Mouse (Mus musculus) frontal cortex, adult 2 months (tissue): ENCODE results near the gene Ptpra. TPM values are rescaled to one million over a fixed set of nuclear protein-coding genes. Genes with fewer than 3 reads are reported as not detected.

Source experiments
- DNase-seq, 2 experiments: peaks; one replicate each; pipeline ENCODE4 v3.0.0; 2022; ENCODE audit warnings: low spot score in 1 of 2; ENCODE audit errors: extremely low spot score in 1 of 2
- polyA plus RNA-seq: library from polyadenylated mRNA; depleted of rRNA; stranded (reverse); fragments of >200 nt; gene quantifications from 2 replicates; pipeline ENCODE4 v1.2.3, GENCODE M21; 2012; rRNA removed

Gene Ptpra
- polyA plus RNA-seq, 1 experiment, result 161 TPM

DNA sequence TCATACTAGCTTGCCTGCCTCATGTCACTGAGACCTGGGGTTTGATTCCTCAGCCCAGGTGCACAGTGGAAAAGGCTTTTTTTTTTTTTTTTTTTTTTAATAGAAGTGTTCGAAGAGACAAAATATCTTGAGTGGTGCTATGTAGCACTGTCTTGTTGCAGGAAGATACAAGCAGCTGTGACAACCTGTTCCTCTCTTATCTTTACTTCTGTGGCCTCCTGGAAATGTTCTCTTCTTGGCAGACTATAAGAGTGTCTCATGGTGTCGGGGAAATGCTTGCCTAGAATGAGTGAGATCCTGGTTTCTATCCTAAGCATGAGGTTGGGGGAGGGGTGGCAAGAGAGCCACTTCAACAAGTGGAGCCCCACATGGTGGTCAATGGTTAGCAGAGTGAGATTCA, 138.3 kb downstream of the Ptpra start:
- no peak for DNase-seq

DNA sequence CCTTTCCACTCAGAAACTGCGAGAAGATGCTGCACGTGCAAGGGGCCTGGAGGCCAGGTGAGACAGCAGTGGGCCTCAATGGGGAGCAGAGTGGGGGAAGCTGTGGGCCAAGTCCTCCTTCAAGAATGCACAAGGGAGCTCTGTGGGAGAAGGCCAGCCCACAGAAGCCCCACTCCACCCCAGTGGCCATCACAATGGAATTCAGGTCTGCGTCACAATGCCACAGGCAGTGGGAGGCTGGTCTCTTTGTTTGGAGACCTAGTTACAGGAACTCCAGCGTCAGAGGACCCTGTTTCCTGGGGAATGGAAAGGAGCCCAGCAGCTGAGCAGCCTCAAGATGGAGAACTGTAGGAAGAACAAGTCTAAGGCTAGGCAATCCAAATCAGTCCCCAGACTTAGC, 139.1 kb downstream of the Ptpra start:
- no peak for DNase-seq

DNA sequence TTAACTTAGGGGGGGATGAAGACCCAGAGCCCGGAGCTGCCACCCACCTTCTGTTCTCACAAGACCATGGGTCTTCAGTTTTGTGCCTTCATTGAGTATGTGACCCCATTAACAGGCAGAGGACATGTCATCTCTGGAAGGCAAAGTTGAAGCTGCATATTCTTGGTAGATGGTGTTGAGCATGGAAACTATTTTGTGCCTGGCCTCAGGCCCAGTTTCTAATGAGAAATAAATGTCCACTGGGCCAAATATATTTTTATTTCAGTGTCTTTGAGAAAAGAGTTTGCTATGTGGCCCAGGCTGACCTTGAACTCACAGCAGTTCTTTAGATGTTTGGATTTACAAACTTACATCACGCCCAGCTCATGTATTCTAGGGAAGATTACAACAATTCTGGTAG, 139.7 kb downstream of the Ptpra start:
- DNase-seq, result no peak

DNA sequence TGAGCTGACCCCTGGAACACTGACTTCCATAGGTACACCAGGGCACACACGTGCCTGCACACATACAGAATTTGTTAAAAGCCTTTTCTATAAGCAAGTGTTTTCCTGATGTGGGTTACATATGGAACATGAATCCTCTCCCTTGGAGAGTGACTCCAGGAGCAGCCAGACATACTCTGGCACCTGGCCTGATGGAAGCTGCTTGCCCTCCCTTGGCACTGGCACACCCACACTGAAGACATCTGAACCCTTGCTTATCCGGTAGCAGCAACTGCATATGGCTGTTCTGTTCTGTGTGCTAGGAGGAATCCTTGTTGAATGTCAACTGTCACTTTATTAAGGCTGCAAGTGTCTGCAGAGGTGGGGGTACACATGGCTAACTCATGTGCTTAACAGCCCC, 140.9 kb downstream of the Ptpra start:
- no peak for DNase-seq

DNA sequence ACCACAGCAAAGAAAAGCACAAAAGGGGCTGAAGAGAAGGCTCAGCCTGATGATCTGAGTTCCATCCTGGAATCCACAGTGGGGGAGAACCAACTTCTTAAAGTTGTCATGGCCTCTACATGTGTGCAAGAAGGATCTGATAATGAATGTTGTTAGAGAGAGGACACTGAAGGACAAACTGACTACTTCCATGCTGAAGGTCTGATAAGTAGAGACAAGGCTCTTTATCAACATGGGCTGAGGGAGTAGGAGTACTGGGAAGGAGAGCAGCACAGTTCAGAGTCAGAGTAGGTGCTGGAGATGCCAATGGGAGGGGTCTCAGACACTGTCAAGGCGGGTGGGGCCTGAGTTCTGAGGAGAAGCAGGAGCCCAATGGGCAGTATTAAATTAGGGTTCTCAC, 145.5 kb downstream of the Ptpra start:
- no peak for DNase-seq

DNA sequence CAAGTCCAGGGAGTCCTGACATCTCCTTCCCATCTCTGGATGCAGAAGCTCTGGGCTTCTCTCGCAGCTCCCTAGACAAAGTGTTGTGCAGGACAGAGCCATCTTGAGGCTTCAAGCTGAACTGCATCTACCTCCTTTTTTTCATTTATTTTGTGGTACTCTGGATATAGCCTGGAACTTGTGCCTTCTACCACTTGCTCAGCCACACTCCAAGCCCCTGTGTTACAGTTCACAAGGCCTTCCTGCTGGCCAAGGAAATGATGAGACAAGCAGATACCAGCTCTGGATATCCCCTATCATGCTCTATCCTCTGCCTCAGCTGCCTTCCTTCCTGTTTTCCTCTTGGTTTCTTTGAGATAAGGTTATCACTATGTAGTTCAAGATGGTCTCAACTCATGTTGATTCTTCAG, 147.5 kb downstream of the Ptpra start:
- peak in 1 of 2 experiments; percentile 73 for DNase-seq

DNA sequence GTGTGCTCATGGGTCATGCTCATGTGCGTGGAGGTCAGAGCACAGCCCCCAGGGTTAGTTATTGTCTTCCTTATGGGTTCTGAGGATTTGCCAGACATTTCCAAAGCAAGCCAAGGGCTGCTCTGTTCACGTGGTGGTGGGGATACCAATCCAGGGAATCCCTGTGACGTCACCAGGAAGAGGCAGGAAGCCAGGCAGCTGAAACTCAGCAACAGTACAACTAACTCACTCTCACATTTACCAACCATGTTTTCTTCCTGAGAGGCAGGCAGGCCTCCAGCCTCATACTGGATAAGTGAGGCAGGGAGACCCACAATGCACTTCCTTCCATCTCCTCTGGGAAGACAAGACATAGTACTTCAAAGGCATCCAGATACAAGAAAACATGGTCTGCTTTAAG, 148.3 kb downstream of the Ptpra start:
- DNase-seq, result no peak

DNA sequence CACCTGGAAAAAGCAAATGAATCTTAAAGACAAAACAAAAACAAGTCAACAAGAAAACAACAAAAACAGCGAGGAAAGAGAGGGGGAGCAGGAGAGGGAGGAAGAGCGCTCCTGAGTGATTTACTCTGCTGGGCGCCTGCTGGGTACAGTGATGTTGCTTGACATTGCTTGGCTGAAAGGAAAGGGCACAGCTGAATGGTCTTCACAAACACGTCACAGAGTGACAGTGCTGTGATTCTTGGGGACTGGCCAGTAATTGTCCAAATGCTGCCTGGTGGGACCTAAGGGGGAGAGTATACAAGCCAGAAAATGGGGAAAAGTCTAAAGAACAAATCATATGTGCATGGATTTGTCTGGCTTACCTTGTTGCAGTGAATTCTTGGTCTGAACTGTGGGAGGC, 152.1 kb downstream of the Ptpra start:
- no peak for DNase-seq

Other genes starting within 250 kb of the Ptpra start
- 158 and 163 TPM in 2 replicates for gene Nop56, start 175.8 kb upstream of the Ptpra start, polyA plus RNA-seq
- gene Idh3b, start 165.7 kb upstream of the Ptpra start, polyA plus RNA-seq, result 340 and 363 TPM in 2 replicates
- gene Ebf4, start 155.1 kb upstream of the Ptpra start, polyA plus RNA-seq, result 12.8 and 12.9 TPM in 2 replicates
- gene Cpxm1, start 52.7 kb upstream of the Ptpra start, polyA plus RNA-seq, result 14.2 and 16.3 TPM in 2 replicates
- not detected in 2 replicates for gene Gm28372, start 45.0 kb upstream of the Ptpra start, polyA plus RNA-seq
- not detected in 2 replicates for gene 1700020A23Rik, start 45.0 kb upstream of the Ptpra start, polyA plus RNA-seq
- gene Tmem239, start 43.8 kb upstream of the Ptpra start, polyA plus RNA-seq, result not detected in 2 replicates
- 98.1 and 115 TPM in 2 replicates for gene Vps16, start 25.9 kb upstream of the Ptpra start, polyA plus RNA-seq
- 22.7 and 24.3 TPM in 2 replicates for gene Pced1a, start 25.6 kb upstream of the Ptpra start, polyA plus RNA-seq
- 80.5 and 86.1 TPM in 2 replicates for gene Mrps26, start 113.5 kb downstream of the Ptpra start, polyA plus RNA-seq
- 0.76 TPM in 1 of 2 replicates, not detected in the other for gene Oxt, start 125.9 kb downstream of the Ptpra start, polyA plus RNA-seq
- 0.50 and 0.76 TPM in 2 replicates for gene Avp, start 132.3 kb downstream of the Ptpra start, polyA plus RNA-seq
- 3.8 TPM in 2 replicates for gene Fastkd5, start 179.7 kb downstream of the Ptpra start, polyA plus RNA-seq
- 9.8 and 11.2 TPM in 2 replicates for gene Ubox5, start 179.8 kb downstream of the Ptpra start, polyA plus RNA-seq
- gene Lzts3, start 192.5 kb downstream of the Ptpra start, polyA plus RNA-seq, result 114 and 133 TPM in 2 replicates
- gene Ddrgk1, start 214.4 kb downstream of the Ptpra start, polyA plus RNA-seq, result 97.5 and 108 TPM in 2 replicates
- 53.3 and 58.1 TPM in 2 replicates for gene Itpa, start 217.3 kb downstream of the Ptpra start, polyA plus RNA-seq
- gene Slc4a11, start 247.2 kb downstream of the Ptpra start, polyA plus RNA-seq, result 0.96 and 1.2 TPM in 2 replicates